Mouse (Mus musculus): Measurements from ENCODE around the gene Clps.

DNA sequence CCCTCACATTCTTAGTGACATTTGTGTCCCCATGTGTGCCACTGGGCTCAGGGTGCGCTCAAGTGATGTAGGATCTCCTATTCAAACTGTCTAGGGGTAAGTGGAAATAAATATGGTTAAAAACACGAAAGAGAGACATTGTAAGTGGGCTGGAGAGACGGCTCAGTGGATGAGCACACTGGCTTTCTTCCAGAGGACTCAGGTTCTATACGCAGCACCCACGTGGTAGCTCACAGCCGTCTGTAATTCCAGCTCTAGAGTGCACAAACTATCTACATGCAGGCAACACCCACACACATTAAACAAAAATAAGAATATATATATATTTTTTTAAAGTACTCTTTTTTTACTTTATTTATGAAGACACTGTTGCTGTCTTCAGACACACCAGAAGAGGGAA lies 12.4 kb upstream of the Clps start:
- TF ChIP-seq MAFK (IDR thresholded peaks at IDR 0.05; ENCODE audit: insufficient read depth, low read depth, low read length) (no peak), ZNF384 (IDR thresholded peaks at IDR 0.05; ENCODE audit: low read depth, low read length) (no peak)
